Mouse (Mus musculus): ENCODE data around the gene Slc47a2.
"Not testable (repeated sequence)": the region's sequence is repeated elsewhere in the genome, so short reads cannot be mapped to it uniquely, and the experiment has no call there.

Slc47a2 gene

DNA sequence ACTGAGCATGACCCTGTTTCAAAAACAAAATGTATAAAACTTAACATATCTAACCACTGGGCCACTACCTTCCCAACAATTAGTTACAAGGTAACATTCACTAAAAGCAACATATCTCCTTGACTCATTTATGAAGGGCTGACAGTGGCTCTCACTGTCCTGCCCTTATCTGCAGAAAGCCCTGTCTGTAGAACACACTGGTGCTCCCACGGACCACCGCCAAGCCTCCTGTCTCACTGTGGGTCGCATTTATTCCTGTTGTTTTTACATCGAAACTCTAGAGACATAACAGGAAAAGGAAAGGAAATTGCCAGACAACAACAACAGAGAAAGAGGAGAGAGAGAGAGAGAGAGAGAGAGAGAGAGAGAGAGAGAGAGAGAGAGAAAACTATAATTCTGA is 1.4 kb downstream of the Slc47a2 start:
- DNase-seq = no peak

DNA sequence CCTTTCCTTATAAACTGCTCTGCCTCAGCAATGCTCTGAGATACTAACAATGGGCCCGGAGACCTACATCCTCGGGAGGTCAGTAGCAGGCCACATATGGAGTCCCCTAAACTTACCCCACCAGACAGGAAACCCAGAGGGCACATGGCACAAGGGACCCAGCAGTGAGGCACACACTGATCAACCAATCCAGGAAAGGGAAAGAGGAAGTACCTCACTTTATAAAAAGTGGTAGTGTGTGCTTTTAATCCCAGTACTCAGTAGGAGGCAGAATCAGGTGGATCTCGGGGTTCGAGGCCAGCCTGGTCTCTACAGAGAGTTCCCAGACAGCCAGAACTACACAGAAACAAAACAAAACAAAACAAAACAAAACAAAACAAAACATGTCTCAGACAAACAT is 2.3 kb downstream of the Slc47a2 start:
- DNase-seq = no peak

DNA sequence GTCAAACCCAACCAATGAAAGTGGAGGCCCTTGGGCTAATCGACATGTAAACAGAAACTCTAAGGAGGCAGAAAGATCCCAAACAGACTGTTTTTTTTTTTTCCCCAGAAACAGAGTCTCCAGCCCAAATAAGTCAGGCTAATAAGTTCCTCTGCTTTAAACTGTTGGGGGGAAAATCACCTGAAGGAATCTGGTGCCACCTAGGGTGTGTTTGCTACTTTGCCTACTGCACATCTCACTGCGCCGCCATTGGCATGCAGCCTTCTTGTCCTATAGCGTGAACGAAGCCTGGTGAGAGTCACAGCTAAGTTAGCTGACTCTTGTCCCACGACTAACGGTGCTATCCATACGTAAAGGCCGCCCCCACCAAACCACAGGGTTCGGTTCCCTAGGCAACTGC is 5.1 kb downstream of the Slc47a2 start:
- no peak for DNase-seq

DNA sequence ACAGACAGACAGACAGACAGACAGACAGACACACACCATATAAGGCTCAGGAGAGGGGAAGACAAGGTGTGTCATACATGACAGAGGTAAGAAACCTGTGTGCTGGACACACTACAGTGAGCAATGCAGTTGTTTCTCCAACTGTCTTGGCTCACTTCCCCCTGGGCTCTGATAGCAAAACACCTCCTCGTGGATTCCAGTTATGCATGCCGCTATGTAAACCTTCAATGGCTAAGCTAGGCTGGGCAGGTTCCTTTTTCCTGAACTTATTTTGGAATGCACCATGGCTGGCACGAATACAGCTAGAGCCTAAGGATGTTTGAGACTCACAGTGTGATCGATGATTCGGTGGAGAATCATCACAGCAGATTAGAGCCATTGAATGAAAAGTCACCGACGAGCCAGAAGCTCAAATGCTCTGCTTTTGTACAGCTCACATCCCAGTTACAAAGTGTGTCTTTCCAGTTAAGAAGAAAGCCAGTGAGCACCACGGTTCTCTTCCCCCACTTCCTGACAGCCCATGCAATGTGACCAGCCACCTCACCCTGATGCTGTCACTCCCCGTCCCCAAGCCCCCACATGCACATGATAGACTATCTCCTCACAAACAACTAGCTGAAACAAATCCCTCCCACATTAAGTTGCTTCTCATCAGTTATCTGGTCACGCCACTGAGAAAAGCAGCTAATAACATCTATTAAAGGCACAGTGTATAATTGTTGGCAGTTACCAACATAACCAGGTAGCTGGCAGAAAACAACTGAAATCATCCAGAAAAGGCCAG is 21.6 kb downstream of the Slc47a2 start:
- DNase-seq = no peak

DNA sequence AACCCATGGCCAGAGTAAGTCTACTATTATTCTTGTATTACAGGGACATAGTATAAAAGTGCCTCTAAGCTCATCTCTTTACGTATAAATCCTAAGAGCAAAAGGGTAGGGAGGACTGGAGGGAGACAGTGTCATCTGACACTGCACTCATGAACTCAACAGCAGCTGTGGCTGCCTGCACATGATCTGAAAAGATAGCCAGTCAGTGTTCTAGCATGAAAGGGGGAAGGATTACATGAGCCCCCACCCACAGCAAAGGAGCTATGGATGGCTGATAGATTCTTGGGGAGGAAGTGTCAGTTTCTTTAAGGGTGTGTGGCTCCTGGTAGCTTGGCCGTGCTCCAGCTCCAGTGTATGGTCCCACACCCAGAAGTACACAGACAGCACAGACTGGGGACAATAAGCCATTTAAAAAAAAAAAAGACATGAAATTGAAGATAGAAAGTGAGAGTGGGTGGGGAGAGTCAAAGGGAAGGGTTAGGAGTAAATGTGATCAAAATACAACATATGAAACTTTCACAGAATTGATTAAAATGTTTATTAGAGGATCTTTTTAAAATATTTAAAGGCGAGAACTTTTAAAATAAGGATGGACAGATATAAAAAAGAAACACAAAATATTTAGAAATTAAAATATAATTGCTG is 22.6 kb downstream of the Slc47a2 start:
- DNase-seq = no peak

DNA sequence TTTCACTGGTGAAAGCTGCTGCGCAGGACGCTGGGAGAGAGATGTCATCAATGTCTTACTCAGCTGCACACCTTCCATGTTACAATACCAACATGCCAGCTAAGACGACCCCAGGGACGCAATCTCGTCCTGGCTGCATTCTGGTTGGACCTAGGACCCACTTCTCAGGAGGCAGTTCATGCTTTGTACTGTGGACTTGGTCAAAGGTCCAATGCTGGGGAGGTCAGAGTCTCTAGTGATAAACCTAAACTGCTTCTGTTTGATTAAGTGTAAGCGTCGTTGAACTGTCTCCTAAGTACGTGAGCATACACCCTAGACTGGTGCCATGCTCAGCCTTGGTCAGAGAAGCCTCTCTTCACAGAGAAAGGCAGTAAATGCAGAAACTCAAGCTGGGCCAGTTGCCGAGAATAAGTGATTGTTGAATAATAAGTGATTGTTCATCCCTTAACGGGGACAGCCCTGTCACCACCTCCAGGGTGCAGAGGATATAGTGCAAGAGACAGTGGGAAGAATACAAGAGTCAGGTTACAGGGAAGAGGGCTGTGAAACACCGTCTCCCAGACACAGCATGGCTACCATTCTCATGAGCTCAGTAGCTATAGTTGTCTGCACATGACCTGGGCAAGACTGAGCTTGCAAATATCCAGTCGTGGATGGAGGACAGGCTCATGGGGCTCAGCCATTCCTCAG is 23.3 kb downstream of the Slc47a2 start:
- peak; percentile 74 for DNase-seq

DNA sequence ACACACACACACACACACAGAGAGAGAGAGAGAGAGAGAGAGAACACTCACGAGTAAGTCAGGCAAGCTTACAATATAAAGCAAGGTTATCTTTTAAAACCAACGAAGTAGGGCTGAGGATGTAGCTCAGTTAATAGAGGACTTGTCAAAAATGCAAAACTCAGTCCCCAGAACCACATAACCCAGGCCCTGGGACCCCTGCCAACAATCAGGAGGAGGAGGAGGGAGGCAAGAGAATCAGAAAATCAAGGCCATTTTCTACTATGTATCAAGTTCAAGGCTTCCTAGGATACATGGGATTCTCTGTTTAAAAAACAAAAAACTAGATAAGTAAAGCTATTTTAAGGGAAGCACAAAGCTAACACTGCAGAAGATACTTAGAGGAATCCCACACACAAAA is 25.8 kb downstream of the Slc47a2 start:
- no peak for DNase-seq

DNA sequence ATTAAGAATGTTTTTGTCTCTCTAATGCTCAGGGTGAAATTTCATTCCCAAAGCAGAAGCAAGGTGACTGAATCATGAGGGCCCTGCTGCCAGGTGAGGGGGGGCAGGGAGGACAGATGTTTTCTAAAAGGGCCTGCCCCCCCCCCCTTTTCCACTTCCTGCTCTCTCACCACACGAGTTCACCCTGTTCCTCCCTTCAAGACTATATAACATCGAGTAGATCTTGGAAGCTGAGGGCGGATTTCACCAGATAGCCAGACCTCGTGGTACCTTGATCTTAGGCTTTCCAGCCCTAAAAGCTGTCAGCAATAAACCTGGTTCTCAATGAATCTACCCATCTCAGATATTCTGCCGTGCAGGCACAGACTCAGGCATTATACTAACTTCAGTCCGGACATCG is 32.3 kb downstream of the Slc47a2 start:
- no peak for DNase-seq

DNA sequence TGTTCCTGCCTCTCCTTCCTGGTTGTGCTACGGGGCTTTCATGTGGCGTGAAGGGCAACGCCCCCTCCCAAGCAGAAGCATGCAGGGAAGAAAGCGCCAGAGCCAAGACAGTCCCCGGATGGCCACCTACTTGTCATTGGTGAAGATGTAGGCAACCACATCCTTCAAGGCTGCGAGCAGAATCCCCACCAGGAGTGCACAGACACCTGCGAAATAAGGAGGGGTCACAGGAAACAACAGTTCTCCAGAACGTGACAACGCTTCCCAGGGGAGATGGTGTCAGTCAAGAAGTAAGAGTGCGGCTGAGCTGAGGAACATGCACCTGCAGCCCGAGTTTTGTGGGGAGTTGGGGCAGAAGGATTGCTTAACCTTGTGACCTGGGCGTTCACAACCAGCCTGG is 32.8 kb downstream of the Slc47a2 start:
- DNase-seq = no peak

DNA sequence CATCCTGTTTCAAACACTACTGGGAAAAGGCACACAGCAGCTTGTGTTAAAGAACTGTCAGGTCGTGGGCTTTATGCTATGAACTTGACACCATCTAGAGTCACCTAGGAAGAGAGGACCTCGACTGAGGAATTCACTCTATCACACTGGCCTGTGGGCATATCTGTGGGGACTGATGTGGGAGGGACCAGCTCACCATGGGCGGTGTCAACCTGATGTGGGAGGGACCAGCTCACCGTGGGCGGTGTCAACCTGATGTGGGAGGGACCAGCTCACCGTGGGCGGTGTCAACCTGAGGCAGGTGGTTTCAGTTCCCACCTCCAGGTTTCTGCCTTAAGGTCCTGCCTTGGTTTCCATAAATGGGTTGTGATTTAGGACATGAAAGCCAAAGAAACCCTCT is 34.9 kb downstream of the Slc47a2 start:
- no peak for DNase-seq

DNA sequence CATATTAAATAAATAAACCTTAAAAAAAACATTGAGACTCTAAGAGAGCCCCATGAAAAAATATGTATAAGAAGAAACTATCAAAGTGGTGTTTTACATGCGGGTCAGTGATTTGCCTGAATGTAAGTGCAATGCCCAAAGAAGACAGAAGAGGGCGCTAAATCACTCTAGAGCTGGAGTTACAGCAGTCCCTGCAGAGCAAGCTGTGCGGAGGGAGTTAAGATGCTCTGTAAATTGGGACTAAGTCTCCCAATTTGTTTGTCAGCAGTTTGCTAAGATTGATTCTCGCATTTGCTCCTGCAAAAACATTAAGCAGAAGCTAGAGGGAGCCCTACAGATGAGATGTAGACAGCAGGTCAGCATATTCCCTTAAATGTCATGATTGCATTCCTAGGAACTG is 37.3 kb downstream of the Slc47a2 start:
- DNase-seq = peak; percentile 88

DNA sequence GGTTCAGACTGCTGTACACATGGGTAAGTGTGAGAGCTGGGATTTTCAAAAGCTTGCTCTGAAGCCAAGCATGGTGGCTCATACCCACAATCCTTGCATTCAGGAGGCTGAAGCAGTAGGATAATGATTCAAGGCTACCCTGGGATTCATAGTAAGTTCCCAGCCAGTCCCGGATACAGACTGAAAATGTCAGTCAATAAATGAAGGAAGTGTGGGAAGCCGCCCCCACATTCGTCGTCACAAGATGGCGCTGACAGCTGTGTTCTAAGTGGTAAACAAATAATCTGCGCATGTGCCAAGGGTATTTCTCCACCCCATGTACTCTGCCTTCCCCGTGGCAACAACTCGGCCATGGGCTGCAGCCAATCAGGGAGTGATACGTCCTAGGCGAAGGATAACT is 38.1 kb downstream of the Slc47a2 start:
- not testable (repeated sequence) for DNase-seq

DNA sequence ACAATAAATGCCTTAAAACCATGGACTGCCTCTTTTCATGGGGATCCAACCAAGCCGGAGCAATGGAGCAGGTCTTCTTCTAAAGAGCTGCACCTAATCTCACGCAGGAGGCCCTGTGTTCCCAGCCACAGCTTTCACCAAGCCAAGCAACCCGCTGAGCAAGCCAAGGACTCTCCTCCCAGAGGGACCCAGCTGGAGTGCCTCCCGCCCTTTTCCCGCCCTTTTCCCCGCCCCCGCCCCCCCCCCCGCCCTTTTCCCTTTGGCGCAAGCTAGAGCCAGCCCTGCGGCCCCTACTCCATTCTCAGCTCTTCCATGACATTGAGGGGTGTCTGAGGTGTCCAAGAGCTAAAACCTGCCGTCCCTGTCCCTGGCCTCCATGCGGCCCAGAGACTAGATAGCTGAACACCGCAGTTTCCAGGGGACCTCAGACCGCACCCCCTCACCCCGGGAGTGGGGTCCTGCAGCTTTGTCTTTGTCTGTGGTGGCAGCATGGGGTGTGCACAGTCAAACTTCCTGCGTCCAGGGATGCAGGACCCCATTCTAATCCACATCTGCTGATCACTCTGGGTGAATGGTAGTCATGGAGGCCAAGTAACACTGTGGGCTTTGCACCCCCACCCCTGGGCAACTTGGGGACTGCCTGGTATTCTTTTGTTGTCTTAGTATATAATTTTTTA is 41.8 kb downstream of the Slc47a2 start:
- DNase-seq = peak; percentile 37

DNA sequence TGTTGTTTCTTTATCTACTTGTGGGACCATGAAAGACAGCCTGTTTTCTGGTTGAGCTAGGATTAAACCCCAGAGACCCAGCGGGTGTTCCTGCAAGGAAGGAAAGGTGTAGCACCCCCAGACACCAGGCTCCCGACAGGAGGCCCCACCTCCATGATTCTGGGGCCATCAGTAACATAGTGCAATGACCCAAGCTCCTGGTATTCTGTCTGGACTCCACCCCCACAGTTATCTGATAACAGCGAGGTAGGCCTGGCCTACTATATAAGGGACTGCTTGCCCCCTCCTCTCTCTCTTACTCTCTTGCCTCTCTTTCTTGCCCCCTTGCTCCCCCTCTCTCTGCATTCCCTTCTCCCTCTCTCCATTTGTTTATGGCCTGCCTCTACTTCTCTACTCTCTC is 42.5 kb downstream of the Slc47a2 start:
- DNase-seq = no peak

DNA sequence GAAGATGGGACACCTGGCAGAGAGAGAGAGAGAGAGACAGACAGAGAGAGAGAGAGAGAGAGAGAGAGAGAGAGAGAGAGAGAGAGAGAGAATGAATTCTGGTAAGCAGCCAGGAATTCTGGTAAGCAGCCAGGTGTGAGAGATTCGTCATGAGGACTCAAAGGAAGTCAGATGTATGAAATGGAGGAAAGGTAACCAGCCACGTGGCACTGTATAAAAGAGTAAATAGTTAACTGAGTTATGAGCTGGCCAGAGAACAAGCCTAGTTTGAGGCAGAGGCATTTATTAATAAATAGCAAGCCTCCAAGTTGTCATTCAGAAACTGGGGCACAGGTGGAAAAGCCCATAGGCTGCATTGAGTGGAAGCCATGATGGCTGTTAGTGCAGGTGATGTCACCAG is 44.8 kb downstream of the Slc47a2 start:
- peak; percentile 90 for DNase-seq

DNA sequence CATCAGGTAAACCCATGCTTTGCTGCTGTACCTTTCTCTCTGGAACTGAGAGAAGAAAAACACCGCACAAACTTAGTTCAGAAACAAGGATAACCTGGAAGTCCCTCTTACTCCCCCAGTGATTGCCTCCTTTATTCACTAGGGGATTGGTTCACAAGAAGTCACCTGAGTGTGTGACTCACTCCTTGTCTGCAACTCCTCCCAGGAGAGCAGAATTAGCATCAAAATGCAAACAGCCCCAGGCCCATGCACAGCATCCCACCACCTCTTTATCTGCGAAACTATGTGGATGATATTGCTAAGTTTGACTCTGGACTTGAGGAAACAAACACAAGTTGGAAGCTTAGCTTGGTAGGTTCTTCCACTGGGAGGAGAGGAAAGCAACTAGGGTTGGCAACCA is 45.3 kb downstream of the Slc47a2 start:
- no peak for DNase-seq

DNA sequence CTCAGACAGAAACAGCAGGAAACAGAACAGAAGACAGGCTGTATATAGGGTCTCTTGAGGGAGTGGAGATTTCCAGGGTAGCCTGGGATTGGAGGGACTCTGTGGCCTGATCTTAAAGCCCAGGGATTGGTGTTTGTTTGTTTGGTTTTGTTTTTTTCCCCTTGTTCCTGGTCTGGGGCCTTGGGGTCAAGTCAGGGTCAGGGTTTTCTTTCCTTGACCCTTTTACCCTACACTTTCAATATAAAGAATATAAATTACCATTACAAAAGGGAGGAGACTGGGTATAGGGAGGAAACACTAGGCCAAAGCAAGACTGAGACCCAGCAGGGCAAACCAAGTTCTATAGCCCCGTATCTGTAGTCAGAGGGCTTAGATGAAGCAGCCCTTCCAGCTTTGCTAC is 46.1 kb downstream of the Slc47a2 start:
- no peak for DNase-seq

DNA sequence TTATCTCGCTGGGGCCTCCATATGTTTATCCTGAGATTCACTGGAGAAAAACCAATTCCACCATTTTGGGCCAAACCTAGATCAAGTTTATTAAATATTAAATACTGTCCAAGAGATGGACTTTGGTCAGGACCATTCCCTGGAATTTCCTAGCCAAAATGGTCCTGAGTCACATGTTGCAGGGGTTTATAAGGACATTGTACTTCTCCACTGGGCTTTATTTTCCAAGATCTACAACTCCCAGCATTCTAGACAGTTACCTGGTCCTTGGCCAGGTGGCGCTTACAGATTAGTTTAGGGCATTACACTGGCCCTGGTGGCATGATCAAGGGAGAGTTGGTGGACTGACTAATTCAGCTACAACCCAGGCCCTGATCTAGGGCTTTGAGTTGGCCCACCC is 47.1 kb downstream of the Slc47a2 start:
- DNase-seq = peak; percentile 65

DNA sequence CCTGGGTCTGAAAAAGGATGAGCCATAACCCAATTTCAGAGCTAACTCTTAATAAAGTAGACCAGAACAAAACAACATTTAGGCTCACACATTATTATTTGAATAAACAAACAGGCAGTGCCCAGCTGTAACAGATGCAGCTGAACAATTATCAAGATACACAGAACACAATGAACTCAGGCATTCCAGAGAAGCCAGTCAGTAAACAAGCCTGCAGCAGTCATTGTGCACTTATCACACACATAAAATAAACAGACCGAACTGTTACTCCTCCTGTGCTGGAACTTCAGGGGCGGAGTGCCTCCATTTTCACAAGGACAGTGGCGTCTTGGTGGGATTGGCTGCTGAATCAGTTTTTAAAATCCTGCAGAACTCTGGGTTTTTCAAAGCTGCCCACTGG is 48.2 kb downstream of the Slc47a2 start:
- no peak for DNase-seq

DNA sequence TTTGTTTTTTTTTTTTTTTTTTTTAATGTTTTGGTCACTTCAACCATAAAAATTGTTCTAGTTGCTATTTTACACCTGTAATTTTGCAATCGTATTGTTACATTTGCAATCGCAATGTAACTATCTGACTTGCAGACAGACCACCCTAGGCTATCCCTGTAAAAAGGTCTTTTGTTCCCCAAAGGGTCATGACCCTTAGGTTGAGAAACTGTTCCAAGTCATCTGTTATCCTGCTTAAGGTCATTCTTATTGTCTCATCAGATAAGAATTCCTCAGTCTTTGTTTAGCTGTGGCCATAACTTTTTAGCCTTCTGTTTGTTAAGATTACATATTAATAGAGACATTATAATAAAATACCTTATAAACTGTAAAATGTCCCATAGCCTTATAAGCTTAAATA is 49.4 kb downstream of the Slc47a2 start:
- no peak for DNase-seq

DNA sequence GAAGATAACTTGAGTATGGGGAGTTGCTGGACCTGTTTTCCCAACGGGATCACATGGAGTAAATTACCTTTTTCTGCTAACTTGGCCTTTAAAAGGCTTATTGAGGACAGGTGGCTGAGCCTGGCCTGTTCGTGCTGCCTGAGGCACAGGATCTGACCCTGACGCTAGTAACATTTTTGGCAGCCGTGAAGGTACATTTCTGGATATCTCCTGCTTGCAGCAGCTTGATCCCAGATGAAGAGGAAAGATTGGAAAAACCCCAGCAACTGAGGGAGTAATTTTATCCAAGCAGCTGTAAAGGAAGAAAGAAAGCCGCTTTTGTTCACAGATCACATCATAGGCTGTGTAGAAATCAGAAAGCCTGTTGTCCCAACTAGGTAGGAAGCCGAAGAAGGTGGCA is 58.3 kb downstream of the Slc47a2 start:
- peak; percentile 40 for DNase-seq

DNA sequence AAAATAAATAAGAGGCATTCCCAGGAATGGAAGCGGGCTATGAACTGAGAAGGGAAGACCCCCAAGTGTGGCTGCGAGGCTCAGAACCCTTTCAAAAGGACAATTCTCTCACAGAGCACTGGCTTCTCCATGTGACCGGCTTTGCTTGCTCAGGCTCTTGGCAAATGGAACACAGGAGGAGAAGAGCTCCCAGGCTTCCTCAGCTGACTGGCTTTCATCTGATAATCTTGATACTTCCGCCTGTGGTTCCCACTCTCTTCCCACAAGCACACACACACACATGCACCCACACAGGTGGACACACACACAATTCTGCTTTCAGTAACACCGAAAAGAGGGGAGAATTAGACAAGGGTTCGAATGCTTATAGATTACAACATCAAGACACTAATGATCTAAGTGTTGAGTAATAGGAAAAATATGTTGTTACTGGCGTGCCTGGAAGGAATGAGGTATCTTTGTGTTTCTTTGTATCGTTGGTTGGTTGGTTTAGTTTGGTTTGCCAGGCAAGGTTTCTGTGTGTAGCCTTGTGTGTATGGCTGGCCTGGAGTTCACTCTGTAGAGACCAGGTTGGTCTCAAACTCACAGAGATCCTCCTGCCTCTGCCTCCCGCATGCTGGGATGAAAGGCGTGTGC is 59.1 kb downstream of the Slc47a2 start:
- no peak for DNase-seq

DNA sequence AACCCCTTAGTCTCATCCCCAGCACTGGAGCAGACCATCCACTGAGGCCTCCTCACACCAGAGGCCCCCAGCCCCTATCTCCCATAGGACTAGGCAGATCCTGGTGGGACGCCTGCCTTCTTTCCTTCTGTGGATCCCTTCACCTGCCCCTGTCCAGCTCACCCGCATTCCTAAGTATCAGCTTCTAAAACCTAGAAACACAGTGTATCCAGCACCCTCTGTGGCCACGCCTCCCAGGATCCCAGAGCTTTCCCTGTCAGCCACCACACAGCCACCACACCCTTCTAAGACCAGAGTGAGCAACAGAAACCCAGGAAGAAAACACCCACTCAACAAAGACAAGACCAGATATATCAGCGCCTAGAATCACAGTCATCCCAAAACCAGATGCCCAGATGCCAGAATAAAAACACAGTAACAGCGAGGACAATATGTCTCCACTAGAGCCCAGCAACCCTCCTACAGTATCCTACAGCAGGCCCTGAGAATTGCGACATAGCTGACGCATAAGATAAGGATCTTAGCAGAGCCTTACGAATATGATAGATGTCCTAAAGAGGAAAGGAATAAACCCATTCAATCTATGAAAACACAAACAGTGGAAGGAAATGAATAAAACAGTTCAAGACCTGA is 64.1 kb downstream of the Slc47a2 start:
- DNase-seq = no peak
